Mouse (Mus musculus): ENCODE data around the gene Aarsd1. TPM values are rescaled to one million over a fixed set of nuclear protein-coding genes. Genes with fewer than 3 reads are reported as not detected.
"Not testable (repeated sequence)": the region's sequence is repeated elsewhere in the genome, so short reads cannot be mapped to it uniquely, and the experiment has no call there.

The Aarsd1 gene
- total RNA-seq, 2 experiments from 2014 or later = 43.9 to 48.9 TPM

DNA sequence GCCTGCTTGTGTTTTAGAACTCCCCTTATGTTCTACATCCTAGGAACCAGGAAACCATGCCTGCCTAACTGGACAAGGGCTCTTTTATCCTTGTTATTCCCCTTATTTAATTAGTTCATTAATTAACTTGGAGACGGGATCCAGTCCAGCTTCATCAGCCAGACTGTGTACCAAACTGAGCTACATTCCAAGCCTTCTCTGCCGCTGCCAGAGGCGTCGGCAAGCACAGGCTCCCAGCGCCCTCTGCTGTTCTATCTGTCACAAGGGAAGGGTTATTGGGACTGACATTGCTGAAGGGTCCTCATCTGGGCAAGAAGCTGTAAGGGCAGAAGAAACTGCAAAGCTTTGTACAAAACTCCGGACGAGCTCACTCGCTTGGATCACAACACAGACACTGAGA is 22.3 kb downstream of the Aarsd1 start:
- peak; percentile 45 to 77 for DNase-seq (ENCODE audit: extremely low spot score in 1 of 2, low spot score in 1 of 2)

DNA sequence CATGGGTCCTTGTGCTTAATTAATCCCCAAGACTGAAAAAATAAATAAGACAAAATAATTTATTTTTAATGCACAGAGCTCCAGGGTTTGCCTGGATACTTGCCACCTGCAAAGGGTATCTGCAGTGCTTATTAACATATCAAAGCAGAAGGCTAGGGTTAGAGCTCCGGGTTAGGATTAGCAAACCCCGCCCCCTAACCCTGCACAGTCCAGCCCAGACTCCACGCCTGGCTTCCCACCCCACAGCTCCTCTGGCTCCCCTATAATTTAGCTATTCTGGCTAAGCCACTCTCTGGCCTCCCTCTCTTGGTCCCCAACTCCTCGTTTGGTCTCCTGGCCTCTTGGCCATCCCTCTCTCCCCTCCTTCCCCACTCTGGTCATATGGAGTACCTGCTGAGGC is 35.6 kb downstream of the Aarsd1 start:
- DNase-seq (ENCODE audit: extremely low spot score in 1 of 2, low spot score in 1 of 2) = no peak

DNA sequence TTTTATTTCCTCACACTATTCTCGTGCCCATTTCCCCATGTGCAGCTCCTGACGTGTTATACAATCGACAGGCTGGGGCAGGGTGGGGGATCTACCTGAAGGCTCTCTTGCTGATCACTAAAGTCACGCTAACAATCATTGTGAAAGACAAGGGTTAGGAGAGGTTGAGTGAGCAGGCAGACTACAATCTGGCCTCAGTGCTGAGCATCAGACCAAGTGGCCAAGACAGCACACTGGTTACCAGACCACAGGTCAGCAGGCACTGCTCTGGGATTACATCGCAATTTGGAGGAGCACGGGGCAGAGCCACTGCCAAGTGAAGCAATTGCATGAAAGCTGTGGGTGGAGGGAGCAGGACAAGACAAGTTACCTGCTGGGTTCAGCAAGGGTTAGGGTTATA is 38.5 kb downstream of the Aarsd1 start:
- DNase-seq (ENCODE audit: extremely low spot score in 1 of 2, low spot score in 1 of 2) = no peak

DNA sequence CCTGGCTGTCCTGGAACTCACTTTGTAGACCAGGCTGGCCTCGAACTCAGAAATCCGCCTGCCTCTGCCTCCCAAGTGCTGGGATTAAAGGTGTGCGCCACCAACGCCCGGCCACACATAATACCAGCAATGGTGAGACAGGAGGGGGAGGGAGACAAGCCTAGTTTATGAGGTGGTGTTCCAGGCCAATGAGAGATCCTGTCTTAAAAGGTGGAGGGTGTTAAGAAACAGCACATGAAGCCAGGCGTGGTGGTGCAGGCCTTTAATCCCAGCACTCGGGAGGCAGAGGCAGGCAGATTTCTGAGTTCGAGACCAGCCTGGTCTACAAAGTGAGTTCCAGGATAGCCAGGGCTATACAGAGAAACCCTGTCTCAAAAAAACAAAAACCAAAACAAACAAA is 39.2 kb downstream of the Aarsd1 start:
- not testable (repeated sequence) for DNase-seq (ENCODE audit: extremely low spot score in 1 of 2, low spot score in 1 of 2)

DNA sequence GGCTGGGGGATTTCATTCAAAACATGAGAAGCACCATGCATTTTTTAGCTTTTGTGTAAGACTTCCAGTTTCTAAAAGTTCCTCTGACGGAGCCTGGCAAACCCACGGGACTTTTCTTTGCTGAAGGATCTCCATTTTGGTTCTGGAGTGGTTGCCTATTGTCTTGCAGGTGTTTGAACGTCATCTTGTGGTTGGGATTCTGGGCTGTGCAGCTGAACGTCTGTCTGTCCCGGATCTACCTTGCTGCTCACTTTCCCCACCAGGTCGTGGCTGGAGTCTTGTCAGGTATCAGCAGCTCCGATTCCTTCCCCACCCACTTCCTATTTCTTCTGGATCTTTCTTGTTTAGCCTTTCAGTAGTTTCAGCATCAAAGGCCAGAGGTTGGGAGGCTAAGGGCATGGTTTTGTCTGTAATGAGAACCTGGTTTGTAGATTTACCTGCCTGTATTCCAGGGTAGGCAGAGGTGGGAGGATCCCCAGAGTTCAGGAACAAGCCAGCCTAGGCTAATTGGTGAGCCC is 42.9 kb downstream of the Aarsd1 start:
- no peak for DNase-seq (ENCODE audit: extremely low spot score in 1 of 2, low spot score in 1 of 2)

DNA sequence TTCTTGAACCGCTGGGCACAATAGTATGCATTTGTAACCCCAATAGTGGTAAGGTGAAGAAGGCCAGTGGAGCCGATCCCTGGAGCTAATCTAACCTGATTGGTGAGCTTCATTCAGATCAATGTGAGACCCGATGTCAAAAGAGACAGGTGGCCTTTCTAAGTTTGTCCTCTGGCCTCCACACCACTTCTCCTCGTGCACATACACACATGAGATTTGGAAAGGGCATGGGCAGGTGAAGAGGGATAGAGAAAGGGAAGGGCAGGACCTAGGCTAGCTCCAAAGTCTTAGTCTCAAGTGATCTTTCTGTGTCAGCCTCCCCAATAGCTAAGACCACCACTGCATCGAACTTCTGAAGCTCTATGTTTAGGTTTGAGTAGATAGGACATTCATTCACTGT is 47.3 kb downstream of the Aarsd1 start:
- DNase-seq (ENCODE audit: extremely low spot score in 1 of 2, low spot score in 1 of 2) = no peak

DNA sequence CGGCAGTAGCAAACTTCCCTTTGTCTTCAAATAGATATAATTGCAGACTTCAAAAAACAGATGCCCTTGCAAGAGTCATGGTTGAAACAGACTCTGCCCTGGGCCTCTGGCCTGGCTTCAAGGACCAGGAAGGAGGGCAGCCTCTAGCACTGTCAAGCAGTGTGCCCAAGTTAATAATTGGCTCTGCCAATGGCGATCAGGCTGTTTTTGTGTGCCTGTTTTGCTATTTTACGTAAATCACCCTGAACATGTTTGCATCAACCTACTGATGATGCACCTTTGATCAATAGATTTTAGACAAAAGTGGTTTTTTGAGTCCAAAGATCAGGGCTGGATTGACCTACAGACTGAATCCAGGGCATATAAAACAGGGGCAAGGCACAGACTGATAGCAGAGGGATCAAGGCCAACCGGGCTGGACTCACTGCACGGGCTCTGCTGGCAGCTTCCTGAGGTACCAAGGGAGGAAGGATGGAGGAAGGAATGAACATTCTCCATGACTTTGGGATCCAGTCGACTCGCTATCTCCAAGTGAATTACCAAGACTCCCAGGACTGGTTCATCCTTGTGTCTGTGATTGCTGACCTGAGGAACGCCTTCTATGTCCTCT is 50.0 kb downstream of the Aarsd1 start, which contains the start of gene G6pc:
Gene G6pc, plus strand, starts transcription at position 236 of the 610 bp plus-strand sequence.
- DNase-seq (ENCODE audit: extremely low spot score in 1 of 2, low spot score in 1 of 2) = no peak

DNA sequence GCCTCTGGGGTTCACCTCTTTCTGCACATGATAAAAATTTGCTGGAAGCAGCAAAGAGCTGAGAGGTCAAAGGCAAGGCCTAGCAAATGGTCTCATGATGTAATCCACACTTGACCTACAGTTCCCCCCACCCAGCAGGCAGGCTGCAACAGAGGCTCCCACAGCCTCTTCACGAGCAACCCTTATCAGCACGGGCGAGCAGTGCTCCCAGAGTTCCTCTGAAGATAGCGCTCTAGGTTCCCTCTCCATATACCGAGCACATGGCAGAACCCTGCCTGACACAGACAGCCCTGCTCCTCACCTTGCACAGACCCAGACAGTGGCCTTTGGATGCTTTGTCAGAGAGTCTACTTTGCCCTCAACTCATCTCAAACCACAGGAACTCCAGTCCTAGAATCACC is 52.9 kb downstream of the Aarsd1 start:
- DNase-seq (ENCODE audit: extremely low spot score in 1 of 2, low spot score in 1 of 2) = no peak

DNA sequence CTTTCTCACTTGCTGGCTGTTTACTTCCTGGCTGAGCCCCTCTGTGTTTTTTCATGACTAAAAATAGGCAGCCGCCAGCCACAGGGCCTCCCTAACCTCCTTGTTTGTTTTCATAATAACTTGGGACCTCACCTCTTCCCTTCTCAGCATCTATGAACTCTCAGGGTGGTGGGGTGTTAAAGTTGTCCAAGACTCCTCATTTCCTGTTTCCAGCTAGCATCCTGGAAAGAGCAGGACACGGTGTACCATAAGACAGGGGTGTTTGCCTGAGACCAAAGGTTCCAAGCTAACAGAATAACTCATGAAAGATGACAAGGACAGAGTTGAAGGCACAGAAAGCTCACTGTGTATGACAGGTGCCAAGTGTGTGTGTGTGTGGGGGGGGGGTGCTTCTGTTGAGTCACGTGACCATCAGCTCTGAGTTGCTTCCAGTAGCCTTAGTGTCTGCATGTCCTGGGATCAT is 56.7 kb downstream of the Aarsd1 start:
- DNase-seq (ENCODE audit: extremely low spot score in 1 of 2, low spot score in 1 of 2) = no peak

DNA sequence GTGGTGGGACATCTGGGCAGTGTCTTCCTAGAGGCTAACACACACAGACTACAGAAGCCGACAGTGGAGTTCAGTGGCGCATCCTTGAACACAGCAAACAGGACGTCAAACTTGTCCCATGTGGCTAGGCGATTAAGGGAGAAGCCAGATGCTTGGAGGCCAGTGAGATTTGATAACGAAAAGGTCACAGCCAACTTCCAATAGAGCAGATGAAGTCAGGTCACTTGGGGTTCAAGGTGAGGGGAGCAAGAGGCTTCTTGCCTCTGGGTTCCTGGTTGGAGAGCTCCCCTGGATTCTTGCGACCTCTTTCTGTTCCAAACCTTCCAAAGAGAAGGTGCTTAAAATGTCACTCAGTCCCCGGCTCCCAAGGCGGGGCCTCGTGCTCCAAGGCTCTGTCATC is 57.6 kb downstream of the Aarsd1 start:
- no peak for DNase-seq (ENCODE audit: extremely low spot score in 1 of 2, low spot score in 1 of 2)

DNA sequence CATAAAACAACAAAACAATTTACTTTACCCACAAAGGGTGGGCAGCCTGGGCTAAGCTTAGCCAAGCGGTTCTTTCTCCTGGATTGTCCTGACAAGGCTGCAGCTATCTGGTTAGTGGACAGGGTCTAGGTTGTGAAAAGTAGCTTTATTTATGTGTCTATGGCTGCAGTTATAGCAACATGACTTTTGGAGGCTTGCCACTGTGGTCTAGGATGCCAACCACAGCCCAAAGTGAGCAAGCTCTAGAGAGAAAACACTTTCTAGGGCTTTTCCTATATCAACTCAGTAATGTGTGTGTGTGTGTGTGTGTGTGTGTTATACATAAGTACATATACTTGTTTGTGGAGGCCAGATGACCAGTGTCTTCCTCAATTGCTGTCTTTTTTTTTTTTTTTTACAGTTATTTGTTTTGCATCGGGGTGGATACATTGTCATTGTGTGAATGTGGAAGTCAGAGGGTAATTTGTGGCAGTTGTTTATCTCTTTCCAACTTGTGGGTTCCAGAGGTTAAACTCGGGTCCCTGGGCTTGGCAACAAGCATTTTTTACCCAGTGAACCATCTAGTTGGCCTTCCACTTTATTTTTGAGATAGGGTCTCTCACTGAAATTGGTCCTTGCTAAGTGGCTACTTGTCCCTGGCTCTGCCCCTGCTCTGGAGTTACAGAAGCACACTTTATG is 59.8 kb downstream of the Aarsd1 start:
- no peak for DNase-seq (ENCODE audit: extremely low spot score in 1 of 2, low spot score in 1 of 2)

Small RNAs within 50 kb of the gene (microRNA-seq; reads per million reads assigned to microRNA genes)
- 0 to 0.20 reads per million in 2 experiments for gene Mir6929

Other genes starting within 250 kb of the Aarsd1 start
- 100 to 1,000 TPM; 158 to 169 TPM for gene Cntnap1, start 247.1 kb downstream of the Aarsd1 start, total RNA-seq (2021)
- 10 to 100 TPM; 13.2 to 14.3 TPM for gene Plekhh3, start 246.3 kb downstream of the Aarsd1 start, total RNA-seq (2021)
- gene Ccr10, start 242.2 kb downstream of the Aarsd1 start, total RNA-seq (2021) = under 1 TPM; 0.21 to 0.25 TPM
- gene Ezh1, start 191.2 kb downstream of the Aarsd1 start, total RNA-seq (2021) = 10 to 100 TPM; 57.1 to 62.1 TPM
- 10 to 100 TPM; 50.2 to 72.5 TPM for gene Ramp2, start 171.6 kb downstream of the Aarsd1 start, total RNA-seq (2021)
- gene Vps25, start 163.9 kb downstream of the Aarsd1 start, total RNA-seq (2021) = 10 to 100 TPM; 70.0 to 75.2 TPM
- 1 to 10 TPM; 6.2 to 7.7 TPM for gene Wnk4, start 157.0 kb downstream of the Aarsd1 start, total RNA-seq (2021)
- gene Cntd1, start 138.6 kb downstream of the Aarsd1 start, total RNA-seq (2021) = under 1 TPM; 0.25 to 0.35 TPM
- 100 to 1,000 TPM in 1 of 2 experiments, 10 to 100 TPM in 1; 87.2 to 117 TPM for gene Coa3, start 138.5 kb downstream of the Aarsd1 start, total RNA-seq (2021)
- 100 to 1,000 TPM; 204 to 230 TPM for gene Becn1, start 115.3 kb downstream of the Aarsd1 start, total RNA-seq (2021)
- 100 to 1,000 TPM; 119 to 126 TPM for gene Psme3, start 101.4 kb downstream of the Aarsd1 start, total RNA-seq (2021)
- gene Aoc2, start 92.6 kb downstream of the Aarsd1 start, total RNA-seq (2021) = 1 to 10 TPM; 5.8 to 8.0 TPM
- under 1 TPM; 0.86 to 0.99 TPM for gene Aoc3, start 87.0 kb downstream of the Aarsd1 start, total RNA-seq (2021)
- gene G6pc, start 50.1 kb downstream of the Aarsd1 start, total RNA-seq (2021) = not detected
- 1 to 10 TPM; 4.5 to 6.5 TPM for gene Gm27029, start 7.2 kb upstream of the Aarsd1 start, total RNA-seq (2021)
- 10 to 100 TPM; 30.7 to 33.2 TPM for gene Rundc1, start 7.5 kb upstream of the Aarsd1 start, total RNA-seq (2021)
- gene Ptges3l, start 7.7 kb upstream of the Aarsd1 start, total RNA-seq (2021) = 1 to 10 TPM; 1.3 to 1.4 TPM
- gene Rpl27, start 24.7 kb upstream of the Aarsd1 start, total RNA-seq (2021) = 10 to 100 TPM; 50.0 to 52.5 TPM
- 1 to 10 TPM; 1.9 to 2.2 TPM for gene Ifi35, start 30.8 kb upstream of the Aarsd1 start, total RNA-seq (2021)
- gene Rnd2, start 47.4 kb upstream of the Aarsd1 start, total RNA-seq (2021) = 100 to 1,000 TPM; 145 to 159 TPM
- 10 to 100 TPM; 33.2 to 36.0 TPM for gene Vat1, start 48.6 kb upstream of the Aarsd1 start, total RNA-seq (2021)
- 1 to 10 TPM in 1 of 2 experiments, under 1 TPM in 1; 0.94 to 1.1 TPM for gene Brca1, start 134.3 kb upstream of the Aarsd1 start, total RNA-seq (2021)
- gene Nbr1, start 134.5 kb upstream of the Aarsd1 start, total RNA-seq (2021) = 100 to 1,000 TPM; 128 to 142 TPM
- 1 to 10 TPM in 1 of 2 experiments, under 1 TPM in 1; 0.63 to 1.1 TPM for gene Tmem106a, start 164.6 kb upstream of the Aarsd1 start, total RNA-seq (2021)
- not detected for gene Gm11634, start 181.6 kb upstream of the Aarsd1 start, total RNA-seq (2021)
- 1 to 10 TPM; 8.1 to 8.2 TPM for gene Rdm1, start 209.6 kb upstream of the Aarsd1 start, total RNA-seq (2021)
- gene Arl4d, start 247.9 kb upstream of the Aarsd1 start, total RNA-seq (2021) = 10 to 100 TPM; 10.4 to 11.9 TPM